ENCODE assay signal across 9 mouse cellular contexts in genomic region chr1:170200379-170200778, GRCm38 (mm10). TPM values are rescaled to one million over a fixed set of nuclear protein-coding genes. Genes with fewer than 3 reads are reported as not detected.
A peak's percentile ranks its signal among the peaks of the same experiment; 100 is the strongest.
DNase-seq lines count a peak whose midpoint lies in the region; ATAC-seq and TF ChIP-seq lines count a peak whose summit lies in the region.
"Had no signal": no experiment of that assay in that cellular context is flagged by ENCODE, and none has a peak within 500 bp of the region (broad histone marks: within the 10 kb centered on the region; RNA-seq: fewer than 3 reads in every experiment).

No protein-coding gene starts in this region.

- no peak overlapping the region for H3K4me3 ChIP-seq in kidney, embryonic 16.5 days (ENCODE audit: low read length)
- no peak overlapping the region for H3K4me3 ChIP-seq in embryonic fibroblast, embryonic 13.5 days (ENCODE audit: insufficient read depth, low read length)
- H3K4me3 ChIP-seq: liver, embryonic 13.5 days had no signal

- no peaks in the 10 kb centered on the region for H3K27me3 ChIP-seq in kidney, embryonic 16.5 days (ENCODE audit: insufficient read depth, low read length)
- H3K27me3 ChIP-seq: liver, embryonic 13.5 days had no signal

- DNase-seq in adrenal gland, postnatal 14 days = peak; percentile 18
- DNase-seq in adrenal gland, postnatal 4 days (ENCODE audit: low spot score in 2 of 2) = no peak
- DNase-seq in kidney, adult 9 months = no peak
- DNase-seq in layer of hippocampus, adult 9-11 months = no peak
- DNase-seq: liver, embryonic 13.5 days had no signal

- H3K36me3 ChIP-seq in kidney, embryonic 16.5 days (ENCODE audit: insufficient read depth, low read length) = peaks cover 52% of the 10 kb centered on the region

- 78% methylated on average over 3 of the region's 3 CpGs for WGBS in kidney, embryonic 16.5 days

- no peak overlapping the region for H3K9ac ChIP-seq in kidney, embryonic 16.5 days (replicated peaks; ENCODE audit: low read length)
- H3K9ac ChIP-seq: liver, embryonic 13.5 days had no signal

- TF ChIP-seq POLR2A in embryonic fibroblast, embryonic 13.5 days (IDR thresholded peaks at IDR 0.05; ENCODE audit: low read depth, low read length) = no peak

- TF ChIP-seq CTCF in embryonic fibroblast, embryonic 13.5 days (IDR thresholded peaks at IDR 0.05; ENCODE audit: borderline replicate concordance, insufficient read depth, low read length) = peak; percentile 17; the same call in 1 of the 2 replicates

- no peaks in the 10 kb centered on the region for H3K9me3 ChIP-seq in kidney, embryonic 16.5 days (ENCODE audit: low read length)
- H3K9me3 ChIP-seq: liver, embryonic 13.5 days had no signal

- no peak overlapping the region for H3K27ac ChIP-seq in kidney, embryonic 16.5 days (ENCODE audit: low read length)
- H3K27ac ChIP-seq in embryonic fibroblast, embryonic 13.5 days (ENCODE audit: insufficient read depth, low read length) = no peak overlapping the region
- H3K27ac ChIP-seq: liver, embryonic 13.5 days had no signal

- ATAC-seq in kidney, embryonic 16.5 days (ENCODE audit: low FRiP score, low TSS enrichment) = 0 out of 2 replicates have a peak, but pooled peaks have one; percentile 31
- ATAC-seq in CD4-positive, CD25-positive, alpha-beta regulatory T cell, adult 4 months = peak; percentile 47
- ATAC-seq in megakaryocyte, adult 5-6 weeks (ENCODE audit: poor library complexity, severe bottlenecking) = peak; percentile 64; the same call in 1 of the 2 replicates

- H3K4me2 ChIP-seq in kidney, embryonic 16.5 days (replicated peaks; ENCODE audit: low read depth, low read length) = no peak overlapping the region
- H3K4me2 ChIP-seq: liver, embryonic 13.5 days had no signal

- H3K4me1 ChIP-seq in kidney, embryonic 16.5 days (ENCODE audit: insufficient read depth, low read length) = no peaks in the 10 kb centered on the region
- H3K4me1 ChIP-seq in embryonic fibroblast, embryonic 13.5 days (ENCODE audit: control insufficient read depth, insufficient read depth, low read length) = no peaks in the 10 kb centered on the region
- H3K4me1 ChIP-seq: liver, embryonic 13.5 days had no signal

RNA-seq across cellular contexts. Expression of gene Uhmk1, which starts 14.8 kb away (rescaled TPM):
- total RNA-seq in adrenal gland, postnatal 14 days (2021) = 54.8 and 55.6 TPM in 2 replicates
- total RNA-seq in adrenal gland, postnatal 4 days (2021) = 10 to 100 TPM; 43.0 to 45.1 TPM
- 7.8 and 8.7 TPM in 2 replicates for polyA plus RNA-seq in kidney, embryonic 16.5 days (2015; fragmentation: Nextera tagmentation; extraction: Ambion mirVana)
- polyA plus RNA-seq in CD4-positive, CD25-positive, alpha-beta regulatory T cell, adult 4 months (2017; shearing (Covaris generic)) = 10 to 100 TPM in 1 of 2 experiments, 1 to 10 TPM in 1; 10.0 to 12.1 TPM
- 42.9 and 51.9 TPM in 2 replicates for polyA plus RNA-seq in embryonic fibroblast, embryonic 13.5 days (2011; ENCODE audit: insufficient read length, low read depth, missing spikeins)
- 43.0 and 50.9 TPM in 2 replicates for total RNA-seq in megakaryocyte, adult 5-6 weeks (2015)
- total RNA-seq in megakaryocyte, adult 5-6 weeks (2017) = 48.3 and 55.7 TPM in 2 replicates

RNA-seq across cellular contexts. Expression of gene Uap1, which starts 25.6 kb away (rescaled TPM):
- 53.9 and 67.1 TPM in 2 replicates for total RNA-seq in adrenal gland, postnatal 14 days (2021)
- total RNA-seq in adrenal gland, postnatal 4 days (2021) = 10 to 100 TPM; 33.0 to 33.7 TPM
- polyA plus RNA-seq in kidney, embryonic 16.5 days (2015; fragmentation: Nextera tagmentation; extraction: Ambion mirVana) = 54.8 and 57.9 TPM in 2 replicates
- 10 to 100 TPM; 12.9 to 18.1 TPM for polyA plus RNA-seq in CD4-positive, CD25-positive, alpha-beta regulatory T cell, adult 4 months (2017; shearing (Covaris generic))
- 56.9 and 59.0 TPM in 2 replicates for polyA plus RNA-seq in embryonic fibroblast, embryonic 13.5 days (2011; ENCODE audit: insufficient read length, low read depth, missing spikeins)
- 57.7 and 66.6 TPM in 2 replicates for total RNA-seq in megakaryocyte, adult 5-6 weeks (2015)
- total RNA-seq in megakaryocyte, adult 5-6 weeks (2017) = 58.5 and 79.1 TPM in 2 replicates

RNA-seq across cellular contexts. Expression of gene Sh2d1b2, which starts 32.2 kb away (rescaled TPM):
- total RNA-seq in adrenal gland, postnatal 14 days (2021) = not detected in 2 replicates
- not detected for total RNA-seq in adrenal gland, postnatal 4 days (2021)
- polyA plus RNA-seq in kidney, embryonic 16.5 days (2015; fragmentation: Nextera tagmentation; extraction: Ambion mirVana) = not detected in 2 replicates
- polyA plus RNA-seq in CD4-positive, CD25-positive, alpha-beta regulatory T cell, adult 4 months (2017; shearing (Covaris generic)) = not detected
- not detected in 2 replicates for polyA plus RNA-seq in embryonic fibroblast, embryonic 13.5 days (2011; ENCODE audit: insufficient read length, low read depth, missing spikeins)
- 0.57 TPM in 1 of 2 replicates, not detected in the other for total RNA-seq in megakaryocyte, adult 5-6 weeks (2015)
- not detected in 2 replicates for total RNA-seq in megakaryocyte, adult 5-6 weeks (2017)
- polyA plus RNA-seq: liver, embryonic 13.5 days had no signal
